Mouse (Mus musculus): ENCODE results near the gene Klk7.
A peak's percentile ranks its signal among the peaks of the same experiment; 100 is the strongest.

Gene Klk7

DNA sequence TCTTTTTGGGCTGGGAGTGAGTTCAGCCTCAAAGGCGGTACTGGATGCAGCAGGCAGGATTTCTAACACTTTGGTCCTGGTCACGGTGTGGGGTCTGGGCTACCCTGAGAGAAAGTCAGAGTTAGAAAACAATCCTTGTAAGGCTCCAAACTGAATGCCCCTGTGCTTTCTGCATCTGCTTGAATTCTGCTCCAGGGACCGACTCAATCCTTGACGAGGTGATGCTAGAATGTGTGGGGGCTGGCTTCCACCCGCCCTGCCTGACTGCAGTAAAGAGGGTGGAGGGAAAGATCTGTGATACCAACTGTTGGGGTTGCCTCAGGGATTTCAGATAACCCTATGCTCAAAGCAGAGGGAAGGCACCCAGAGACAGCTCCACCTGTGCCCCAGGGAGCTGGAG is at the start of gene Klk7:
Gene Klk7, plus strand, starts transcription at position 301 of the 400 bp plus-strand sequence.
- DNase-seq (ENCODE audit: low spot score): no peak

DNA sequence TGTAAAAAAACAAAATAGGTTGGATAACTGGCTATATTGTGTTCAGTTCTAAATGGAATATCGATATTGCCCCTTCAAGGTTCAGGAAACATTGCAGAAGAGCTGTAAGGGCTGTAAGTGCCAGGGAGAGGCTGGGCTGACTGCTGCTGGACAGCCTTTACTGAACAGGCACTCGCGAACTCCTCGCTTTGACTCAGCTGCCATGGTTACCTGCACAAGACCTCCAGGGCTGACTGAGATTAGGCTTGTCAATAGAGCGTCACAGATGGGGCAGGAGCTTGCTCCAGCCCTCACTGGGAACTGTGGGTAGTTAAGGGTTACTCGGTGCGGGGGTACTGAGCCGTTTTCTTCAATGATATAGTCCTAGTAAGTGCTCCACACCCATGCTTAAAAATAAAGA is 44.6 kb upstream of the Klk7 start:
- no peak for DNase-seq (ENCODE audit: low spot score)

DNA sequence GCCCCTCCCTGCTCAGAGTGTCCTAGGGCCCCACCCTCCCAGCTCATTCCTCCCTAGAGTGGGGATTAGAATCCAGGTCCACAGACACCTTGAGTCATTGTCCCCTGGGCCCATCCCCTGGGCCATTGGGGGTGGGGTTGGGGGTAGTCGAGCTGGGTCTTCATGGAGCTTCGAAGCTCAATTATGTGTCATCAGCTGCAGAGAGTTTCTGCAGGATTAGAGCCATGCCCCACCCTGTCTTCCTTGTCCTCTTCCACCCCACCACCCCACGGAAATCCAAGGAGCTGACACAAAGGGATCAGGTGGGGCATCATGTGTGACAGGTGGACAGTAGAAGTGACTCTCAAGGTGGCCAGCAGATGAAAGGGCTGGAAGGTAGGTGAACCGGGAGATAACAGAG is 42.5 kb upstream of the Klk7 start, which contains the start of gene Klk12:
Gene Klk12, plus strand, starts transcription at position 301 of the 400 bp plus-strand sequence.
- DNase-seq (ENCODE audit: low spot score): no peak

DNA sequence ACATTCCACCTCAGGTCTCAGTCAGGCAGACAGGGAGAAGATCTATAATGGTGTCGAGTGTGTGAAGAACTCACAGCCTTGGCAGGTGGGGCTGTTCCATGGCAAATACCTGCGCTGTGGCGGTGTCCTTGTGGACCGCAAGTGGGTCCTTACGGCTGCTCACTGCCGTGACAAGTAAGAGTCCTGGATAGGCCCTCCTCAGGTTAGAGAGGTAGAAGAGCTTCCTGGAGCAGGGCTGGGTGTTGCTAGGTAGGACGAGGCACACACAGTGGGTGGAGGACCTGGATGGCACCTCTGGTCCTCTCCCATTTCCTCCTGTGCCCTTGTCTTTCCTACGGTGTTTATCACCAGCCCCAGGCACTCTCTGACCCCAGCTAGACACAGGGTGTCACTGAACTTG is 41.5 kb upstream of the Klk7 start:
- DNase-seq (ENCODE audit: low spot score): no peak

DNA sequence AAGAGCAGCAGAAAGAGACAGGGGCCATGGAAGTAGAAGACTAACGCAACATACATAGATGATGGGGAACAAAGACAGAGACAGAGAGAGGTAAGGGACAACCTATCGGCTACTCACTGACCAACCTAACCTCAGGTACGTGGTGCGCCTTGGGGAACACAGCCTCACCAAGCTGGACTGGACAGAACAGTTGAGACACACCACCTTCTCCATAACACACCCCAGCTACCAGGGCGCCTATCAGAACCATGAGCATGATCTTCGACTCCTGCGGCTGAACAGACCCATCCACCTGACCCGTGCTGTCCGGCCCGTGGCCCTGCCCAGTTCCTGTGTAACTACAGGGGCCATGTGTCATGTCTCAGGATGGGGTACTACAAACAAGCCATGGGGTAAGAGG is 40.4 kb upstream of the Klk7 start:
- no peak for DNase-seq (ENCODE audit: low spot score)

DNA sequence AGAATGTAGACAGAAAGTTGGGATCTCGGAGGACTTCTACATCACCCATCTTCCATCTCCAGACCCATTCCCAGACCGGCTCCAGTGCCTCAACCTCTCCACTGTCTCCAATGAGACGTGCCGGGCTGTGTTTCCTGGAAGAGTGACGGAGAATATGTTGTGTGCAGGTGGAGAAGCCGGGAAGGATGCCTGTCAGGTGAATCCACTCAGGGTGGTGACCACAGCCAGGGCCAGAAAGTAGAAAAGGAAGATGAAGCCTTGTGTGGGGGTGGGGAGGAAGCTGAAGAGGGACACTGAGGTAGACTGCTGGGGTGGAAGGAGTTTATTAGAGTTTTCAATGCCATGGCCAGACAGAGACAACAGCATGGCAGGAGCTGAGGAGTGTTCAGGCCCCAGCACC is 39.2 kb upstream of the Klk7 start:
- DNase-seq (ENCODE audit: low spot score): no peak

DNA sequence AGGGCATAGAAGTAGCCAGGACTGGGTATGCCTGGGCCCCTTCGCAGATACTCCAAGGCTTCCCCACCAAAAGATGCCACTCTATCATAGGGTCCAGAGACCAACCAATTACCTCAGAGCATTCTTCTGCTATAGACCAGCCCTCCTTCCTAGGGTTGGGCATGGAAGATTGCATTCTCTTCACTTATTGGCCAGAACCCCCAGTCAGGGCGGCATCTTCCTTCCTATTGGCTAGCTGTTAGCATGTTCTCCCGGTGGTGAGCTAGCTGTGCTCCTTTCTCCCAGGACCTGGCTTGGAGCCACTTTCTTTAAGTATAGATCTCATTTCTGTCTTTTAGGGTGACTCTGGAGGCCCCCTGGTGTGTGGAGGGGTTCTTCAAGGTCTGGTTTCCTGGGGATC is 38.2 kb upstream of the Klk7 start:
- DNase-seq (ENCODE audit: low spot score): no peak

DNA sequence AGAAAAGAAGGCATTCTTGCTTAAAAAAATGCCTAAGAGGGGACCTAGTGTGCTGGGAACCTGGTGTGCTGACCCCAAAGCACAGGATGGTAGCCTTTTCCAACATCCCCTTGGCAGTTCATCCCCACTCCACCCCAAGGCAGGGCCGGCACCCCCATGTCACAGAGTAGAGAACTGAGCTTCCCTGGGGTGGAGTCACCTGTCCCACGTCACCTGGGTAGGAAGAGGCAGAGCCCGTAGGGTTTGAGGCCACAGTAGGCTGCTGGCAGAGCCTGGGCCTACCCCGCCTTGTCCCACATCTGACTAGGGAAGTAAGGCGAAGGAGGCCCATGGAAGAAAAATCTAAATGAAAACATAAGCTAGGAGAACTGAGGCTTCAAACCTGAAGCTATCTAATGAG is 36.7 kb upstream of the Klk7 start, which contains the start of gene Klk11:
Gene Klk11, plus strand, starts transcription at position 241 of the 400 bp plus-strand sequence.
- DNase-seq (ENCODE audit: low spot score): no peak

DNA sequence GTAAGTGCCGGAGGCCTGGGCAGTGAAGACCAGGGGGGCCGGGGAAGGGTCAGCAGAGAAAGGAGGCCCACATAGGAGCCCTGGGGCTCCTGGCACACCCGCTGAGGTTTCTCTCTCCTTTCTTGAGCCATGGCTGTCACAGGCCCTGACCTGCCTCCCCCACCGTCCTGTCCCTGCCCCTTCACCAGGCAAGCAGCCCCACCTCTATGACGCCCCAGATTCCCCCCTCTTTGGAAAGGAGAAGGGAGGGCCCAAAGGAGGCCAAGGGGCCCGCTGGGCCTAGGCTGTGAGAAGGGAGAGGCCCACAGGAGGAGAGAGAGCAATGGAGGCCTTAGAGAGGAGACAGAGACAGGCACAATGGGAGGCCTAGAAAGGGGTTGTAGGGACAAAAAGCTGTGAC is 36.3 kb upstream of the Klk7 start:
- no peak for DNase-seq (ENCODE audit: low spot score)

DNA sequence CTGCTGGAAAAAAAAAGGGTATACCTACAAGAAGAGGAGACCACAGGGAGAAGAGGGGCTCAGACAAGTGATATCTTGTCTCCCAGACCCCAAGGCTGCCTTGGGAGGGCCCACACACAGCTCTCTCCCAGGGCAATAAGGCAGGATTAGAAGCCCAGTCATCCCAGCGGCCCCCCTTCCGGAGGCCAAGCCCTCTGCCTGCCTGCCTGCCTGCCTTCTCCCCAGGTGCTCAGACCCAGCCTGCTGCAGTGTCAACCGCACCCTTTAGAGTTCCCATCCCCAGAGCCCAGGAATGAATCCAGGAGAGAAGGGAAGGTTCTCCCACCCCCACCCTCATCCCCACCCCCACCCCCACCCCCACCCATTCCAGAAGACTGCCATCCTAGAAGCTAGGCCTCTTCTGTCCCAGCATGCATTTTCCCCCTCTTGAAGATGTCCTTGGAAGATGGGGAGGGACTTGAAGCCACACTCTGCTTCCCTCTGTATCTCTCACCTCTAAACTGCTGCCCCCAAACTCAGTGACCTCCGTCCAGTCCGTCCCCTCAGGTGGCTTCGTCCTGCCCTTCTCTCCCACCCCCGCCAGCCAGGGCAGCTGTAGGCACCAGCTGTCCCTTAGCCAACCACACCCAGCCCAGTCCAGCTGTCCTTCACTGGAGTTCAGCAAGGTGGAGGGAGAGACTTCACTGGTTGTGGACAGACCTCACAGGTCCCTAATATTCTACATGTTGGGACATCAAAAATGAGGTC is 35.6 kb upstream of the Klk7 start:
- DNase-seq (ENCODE audit: low spot score): no peak

DNA sequence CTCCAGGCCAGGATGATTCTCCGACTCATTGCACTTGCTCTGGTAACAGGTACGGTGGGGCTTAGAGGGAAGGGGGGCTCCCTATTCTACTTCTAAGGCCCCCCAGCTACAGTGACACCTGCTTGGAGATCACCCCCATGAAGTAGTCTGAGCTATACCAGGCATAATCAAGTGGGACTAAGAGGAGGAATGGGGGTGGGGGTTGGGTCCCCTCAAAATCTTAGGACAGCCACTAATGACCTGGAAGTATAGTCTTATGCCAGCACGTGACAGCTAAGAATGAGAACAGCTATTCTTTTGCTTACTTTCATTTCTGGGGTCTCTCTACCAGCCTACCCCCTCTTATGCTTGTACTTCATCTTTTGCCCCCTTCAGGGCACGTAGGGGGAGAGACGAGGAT is 34.6 kb upstream of the Klk7 start:
- DNase-seq (ENCODE audit: low spot score): no peak

DNA sequence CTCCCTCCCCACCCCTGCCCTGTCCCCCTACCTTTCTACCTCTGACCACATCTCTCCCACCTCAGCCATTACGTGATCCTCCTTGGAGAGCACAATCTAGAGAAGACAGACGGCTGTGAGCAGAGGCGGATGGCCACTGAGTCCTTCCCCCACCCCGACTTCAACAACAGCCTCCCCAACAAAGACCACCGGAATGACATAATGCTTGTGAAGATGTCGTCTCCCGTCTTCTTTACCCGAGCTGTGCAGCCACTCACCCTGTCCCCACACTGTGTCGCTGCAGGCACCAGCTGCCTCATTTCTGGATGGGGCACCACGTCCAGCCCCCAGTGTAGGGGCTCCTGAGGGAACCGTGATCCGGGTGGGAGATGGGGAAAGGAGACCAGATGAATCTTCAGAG is 33.7 kb upstream of the Klk7 start:
- DNase-seq (ENCODE audit: low spot score): no peak

DNA sequence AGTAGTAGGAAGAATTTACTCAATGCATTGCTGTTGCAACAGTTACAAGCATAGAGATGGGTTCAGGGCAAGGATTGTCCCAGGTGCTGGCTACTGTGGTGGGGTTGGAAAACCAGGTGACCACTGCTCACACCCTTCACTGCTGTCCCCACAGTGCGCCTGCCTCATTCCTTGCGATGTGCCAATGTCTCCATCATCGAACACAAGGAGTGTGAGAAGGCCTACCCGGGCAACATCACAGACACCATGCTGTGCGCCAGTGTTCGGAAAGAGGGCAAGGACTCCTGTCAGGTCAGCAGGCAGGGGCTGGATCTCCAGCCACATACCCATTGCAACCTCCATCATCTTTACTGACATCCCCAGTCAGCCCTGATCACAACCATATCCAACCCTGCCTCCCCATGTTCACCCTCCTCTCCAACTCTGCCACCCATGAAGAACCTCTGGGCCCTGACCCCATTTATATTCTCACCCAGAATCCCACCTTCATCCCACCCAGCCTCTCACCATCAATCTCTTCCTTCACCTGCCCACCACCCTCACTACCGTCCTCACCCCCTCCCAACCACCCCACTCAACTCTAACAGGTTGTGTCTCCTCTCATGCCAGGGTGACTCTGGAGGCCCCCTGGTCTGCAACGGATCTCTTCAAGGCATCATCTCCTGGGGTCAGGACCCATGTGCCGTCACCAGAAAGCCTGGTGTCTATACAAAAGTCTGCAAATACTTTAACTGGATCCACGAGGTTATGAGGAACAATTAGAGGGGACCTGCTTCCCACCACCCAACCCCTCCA is 32.7 kb upstream of the Klk7 start:
- DNase-seq (ENCODE audit: low spot score): no peak

DNA sequence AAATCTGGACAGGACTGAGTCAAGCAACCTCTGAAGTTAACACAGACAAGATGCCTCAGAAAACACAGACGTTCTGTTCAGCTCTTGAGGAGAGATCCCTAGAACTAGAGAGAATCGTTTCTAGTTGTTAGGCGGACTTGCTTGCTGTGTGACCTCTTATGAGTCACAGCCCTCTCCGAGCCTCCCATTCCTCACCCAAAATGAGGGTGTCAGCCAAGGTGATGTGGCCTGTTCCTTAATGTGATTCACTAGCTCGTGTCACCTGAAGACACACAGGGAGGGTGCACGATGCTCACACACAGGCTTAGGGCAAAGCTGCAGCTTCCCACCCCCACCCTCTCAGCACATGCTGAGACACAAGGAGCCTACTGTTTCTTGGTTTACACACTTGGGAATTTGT is 30.9 kb upstream of the Klk7 start:
- no peak for DNase-seq (ENCODE audit: low spot score)

DNA sequence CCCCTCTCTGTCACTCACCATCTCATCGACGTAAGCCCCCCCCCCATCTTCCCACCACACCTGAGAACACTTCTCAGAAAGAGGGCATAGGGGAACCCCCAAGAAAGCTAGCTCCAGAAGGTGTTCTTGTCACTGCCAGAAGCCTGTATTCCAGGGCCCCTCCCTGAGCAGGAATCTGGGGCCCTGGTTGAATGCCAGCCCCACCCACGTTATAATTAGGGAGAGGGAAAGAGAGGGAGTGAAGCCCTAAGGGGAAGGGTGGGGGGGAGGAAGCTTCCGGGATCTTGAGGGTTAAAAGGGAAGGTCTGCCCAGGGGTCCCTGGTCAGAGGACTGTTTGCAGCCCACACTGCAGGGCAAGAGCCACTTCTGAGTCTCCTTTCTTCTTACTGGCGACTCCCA is 30.3 kb upstream of the Klk7 start, which contains the start of gene Klk10:
Gene Klk10, plus strand, starts transcription at position 290 of the 400 bp plus-strand sequence.
- DNase-seq (ENCODE audit: low spot score): no peak

DNA sequence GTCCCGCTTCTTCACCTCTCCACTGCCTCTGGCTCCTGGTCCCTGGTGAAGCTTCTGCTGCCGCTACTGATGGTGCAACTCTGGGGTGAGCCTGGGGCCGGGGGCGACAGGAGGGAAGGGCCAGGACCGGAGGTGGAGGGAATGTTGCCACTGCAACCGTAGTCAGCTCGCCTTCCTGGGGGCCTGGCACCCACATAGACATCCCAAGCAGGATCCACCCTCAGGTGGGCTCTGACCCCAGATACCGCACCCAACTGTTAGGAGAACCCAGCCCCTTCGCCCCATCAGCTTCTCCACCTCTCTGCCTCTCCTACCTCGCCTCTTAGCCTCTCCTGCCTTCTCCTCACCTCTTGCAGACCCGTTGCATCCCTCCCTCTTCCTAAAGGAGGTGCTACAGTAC is 29.6 kb upstream of the Klk7 start:
- DNase-seq (ENCODE audit: low spot score): no peak

DNA sequence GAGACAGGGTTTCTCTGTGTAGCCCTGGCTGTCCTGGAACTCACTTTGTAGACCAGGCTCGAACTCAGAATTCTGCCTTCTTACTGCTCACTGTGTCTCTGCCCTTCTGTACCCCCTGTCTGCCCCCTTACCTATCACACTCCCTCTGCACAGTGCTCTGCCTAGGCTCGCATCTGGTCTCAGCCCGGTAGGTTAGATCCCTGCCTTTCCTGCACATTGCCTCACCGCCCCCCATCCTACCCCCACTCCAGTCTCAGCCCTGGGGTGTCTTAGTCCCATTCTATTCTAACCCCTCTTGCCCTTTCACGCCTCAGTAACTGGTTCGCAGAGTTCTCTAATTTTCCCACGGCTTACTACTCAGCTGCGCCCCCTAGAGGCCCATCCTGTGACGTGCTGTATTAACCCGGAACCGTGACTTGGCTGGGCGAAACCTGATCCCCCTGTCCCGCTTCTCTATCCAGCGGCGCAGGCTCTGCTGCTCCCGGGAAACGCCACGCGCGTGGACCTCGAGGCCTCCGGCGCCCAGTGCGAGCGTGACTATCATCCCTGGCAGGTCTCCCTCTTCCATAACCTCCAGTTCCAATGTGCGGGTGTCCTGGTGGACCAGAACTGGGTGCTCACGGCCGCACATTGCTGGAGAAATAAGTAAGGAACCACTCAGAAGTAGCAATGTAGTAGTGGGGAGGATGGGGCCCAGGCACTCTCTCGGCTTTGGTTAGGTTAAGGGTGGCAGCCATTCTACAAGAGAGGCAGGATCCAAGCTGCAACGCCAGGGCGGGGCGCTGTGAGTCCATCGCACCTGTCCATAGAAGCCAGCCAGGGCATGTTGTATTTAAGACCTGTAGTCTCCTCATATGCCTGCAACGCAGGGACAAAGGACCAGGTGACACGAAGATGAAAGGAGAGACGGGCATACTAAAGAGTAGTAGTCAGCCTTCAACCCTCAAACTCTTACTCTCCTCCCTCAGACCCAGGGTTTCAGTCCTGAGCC is 28.5 kb upstream of the Klk7 start:
- peak; percentile 44 for DNase-seq (ENCODE audit: low spot score)

DNA sequence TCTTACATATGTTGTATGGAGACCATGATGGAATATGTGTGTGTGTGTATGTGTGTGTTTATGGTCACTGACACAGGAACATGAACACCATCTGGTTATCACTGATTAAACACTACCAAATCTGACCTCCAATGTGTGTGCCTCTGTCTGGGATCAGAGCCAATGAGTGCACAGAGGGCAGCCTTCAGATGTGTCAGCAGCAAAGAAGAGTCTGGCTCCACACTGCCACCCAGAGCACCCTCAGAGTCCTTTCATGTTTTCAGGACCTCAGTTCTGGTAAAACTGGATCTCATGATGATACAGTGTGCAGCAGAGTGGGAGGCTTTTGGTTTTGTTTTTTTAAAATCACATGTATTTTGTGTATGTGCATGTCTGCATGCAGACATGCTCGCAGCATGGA is 25.8 kb upstream of the Klk7 start:
- DNase-seq (ENCODE audit: low spot score): no peak

DNA sequence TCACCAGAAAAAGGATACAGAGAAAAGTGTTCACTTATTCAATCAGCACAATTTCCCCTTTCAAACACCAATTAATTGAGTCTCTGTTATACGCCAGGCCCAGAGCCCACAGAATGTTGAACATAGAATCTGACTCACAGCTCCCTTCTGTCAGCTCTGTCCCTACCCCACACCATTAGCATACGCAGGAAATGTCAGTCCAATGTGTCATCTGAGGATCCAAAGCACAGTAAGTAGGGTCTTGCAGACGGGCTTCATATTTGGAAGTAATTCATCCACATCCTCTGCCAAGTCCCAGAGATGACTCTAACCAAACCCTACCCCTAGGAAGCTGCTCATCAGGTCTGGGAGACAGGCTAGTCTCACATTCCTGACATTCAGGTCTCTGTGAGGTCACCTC is 23.0 kb upstream of the Klk7 start:
- DNase-seq (ENCODE audit: low spot score): no peak

DNA sequence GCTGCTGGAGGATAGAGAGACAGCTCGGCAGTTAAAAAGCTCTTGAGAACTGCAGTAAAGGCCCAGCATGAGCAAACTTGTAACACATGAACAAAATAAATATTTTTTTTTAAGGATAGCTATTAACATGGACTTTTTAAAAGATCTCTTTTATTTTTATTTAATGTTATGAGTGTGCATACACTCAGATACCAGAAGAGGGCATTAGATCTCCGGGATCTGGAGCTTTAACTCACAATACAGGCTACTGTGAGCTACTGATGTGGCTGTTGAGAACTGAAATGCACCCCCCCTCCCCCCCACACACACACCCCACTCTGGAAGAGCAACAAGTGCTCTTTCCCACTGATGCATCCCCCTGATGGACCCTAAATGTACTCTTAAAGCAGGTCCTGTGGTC is 21.8 kb upstream of the Klk7 start:
- no peak for DNase-seq (ENCODE audit: low spot score)

DNA sequence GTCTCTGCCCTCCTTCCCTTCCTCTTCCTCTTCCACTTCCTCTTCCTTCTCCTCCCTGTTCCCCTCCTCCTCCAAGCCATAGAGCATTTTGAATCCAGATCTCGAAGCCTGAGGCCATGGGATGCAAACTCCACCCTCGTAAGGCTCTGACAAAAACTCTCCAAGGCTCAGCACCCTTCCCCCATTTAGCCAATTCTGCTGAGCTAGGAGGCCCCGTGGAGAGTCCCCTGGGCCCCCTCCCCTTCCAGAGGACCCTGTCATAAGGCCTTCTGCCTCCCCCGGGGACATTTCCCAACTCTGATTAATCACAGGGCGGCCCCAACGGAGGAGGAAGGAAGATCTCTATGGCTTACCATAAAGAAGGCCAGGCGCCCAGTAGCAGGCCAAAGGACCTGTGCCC is 19.5 kb upstream of the Klk7 start, which contains the start of gene Klk9:
Gene Klk9, plus strand, starts transcription at position 301 of the 400 bp plus-strand sequence.
- no peak for DNase-seq (ENCODE audit: low spot score)

DNA sequence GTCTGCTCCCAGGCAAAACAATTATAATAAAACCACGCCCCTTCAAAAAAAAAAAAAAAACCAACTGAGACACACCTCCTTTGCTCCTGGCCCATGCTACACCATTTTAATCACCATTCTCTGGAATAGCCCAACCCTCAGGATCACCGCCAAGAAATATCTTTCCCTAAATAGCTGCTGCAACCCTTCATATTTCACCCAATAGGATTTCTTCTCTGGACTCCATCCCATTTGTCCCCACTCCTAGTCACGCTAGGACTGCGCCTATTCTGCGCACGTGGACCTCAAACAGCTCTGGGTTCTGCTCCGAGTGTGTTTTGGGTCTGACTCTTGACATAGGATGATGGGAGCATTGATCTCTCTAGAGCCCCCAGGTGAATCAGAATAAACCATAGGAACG is 14.7 kb upstream of the Klk7 start:
- no peak for DNase-seq (ENCODE audit: low spot score)

Measured in c-Kit-positive CD71-positive TER-119-positive erythroid progenitor cells, embryonic 14.5 days (primary cell).